Mouse (Mus musculus): Measurements from ENCODE around the gene Phb2. TPM values are rescaled to one million over a fixed set of nuclear protein-coding genes. Genes with fewer than 3 reads are reported as not detected.

Gene Phb2
- polyA plus RNA-seq, 1 experiment from 2014 or later, result 254 TPM

- H3K9me3 ChIP-seq, result no peaks in the 10 kb centered on the region
- no peak overlapping the region for H3K4me2 ChIP-seq
- H3K36me3 ChIP-seq (replicated peaks), result no peaks in the 10 kb centered on the region
- no peak overlapping the region for H3K4me3 ChIP-seq
- H3K9ac ChIP-seq, result no peak overlapping the region
- ATAC-seq (replicated peaks), result no peak
- H3K4me1 ChIP-seq, result peaks cover 10% of the 10 kb centered on the region
- no peaks in the 10 kb centered on the region for H3K27me3 ChIP-seq (replicated peaks)
- H3K27ac ChIP-seq, result no peak overlapping the region
- 92% methylated on average over 3 of the region's 3 CpGs for WGBS
These were observed 22.3 kb downstream of the Phb2 start for GRCm38 (mm10) chr6:124734417-124734816.

- no peaks in the 10 kb centered on the region for H3K9me3 ChIP-seq
- H3K27ac ChIP-seq, result no peak overlapping the region
- H3K4me1 ChIP-seq, result peaks cover 24% of the 10 kb centered on the region
- H3K4me3 ChIP-seq, result no peak overlapping the region
- H3K36me3 ChIP-seq (replicated peaks), result no peaks in the 10 kb centered on the region
- no peak overlapping the region for H3K4me2 ChIP-seq
- WGBS, result 91% methylated on average over 11 of the region's 11 CpGs
- no peak overlapping the region for H3K9ac ChIP-seq
- H3K27me3 ChIP-seq (replicated peaks), result no peaks in the 10 kb centered on the region
- no peak for ATAC-seq (replicated peaks)
These were observed 24.9 kb downstream of the Phb2 start for GRCm38 (mm10) chr6:124737040-124737439.

GRCm38 (mm10) chr6:124738511-124739023 is 26.4 kb downstream of the Phb2 start, which contains the start of gene Ptpn6:
Ptpn6 (minus strand) TSS chr6:124738714.
- no peaks in the 10 kb centered on the region for H3K27me3 ChIP-seq (replicated peaks)
- H3K27ac ChIP-seq, result peak within 1 kb of the TSS; percentile 98; the same call in 1 of the 2 replicates
- H3K9ac ChIP-seq, result peak within 1 kb of the TSS; percentile 18; the same call in 1 of the 2 replicates
- H3K36me3 ChIP-seq (replicated peaks), result peaks cover 11% of the 10 kb centered on the region
- H3K9me3 ChIP-seq, result no peaks in the 10 kb centered on the region
- 24% methylated on average over 15 of the region's 15 CpGs for WGBS
- ATAC-seq (replicated peaks), result no peak
- 0 out of 2 replicates have a peak within 1 kb of the TSS, but pooled peaks have one; percentile 9 for H3K4me2 ChIP-seq
- peaks cover 31% of the 10 kb centered on the region for H3K4me1 ChIP-seq
- no peak within 1 kb of the TSS for H3K4me3 ChIP-seq

GRCm38 (mm10) chr6:124739231-124739796 is 27.2 kb downstream of the Phb2 start:
- no peak for ATAC-seq (replicated peaks)
- Histone ChIP-seq H3K9ac (no peak overlapping the region), H3K4me1 (peaks cover 31% of the 10 kb centered on the region), H3K4me3 (no peak overlapping the region; the same call in 1 of the 2 replicates), H3K9me3 (no peaks in the 10 kb centered on the region), H3K27me3 (replicated peaks) (no peaks in the 10 kb centered on the region), H3K36me3 (replicated peaks) (peaks cover 18% of the 10 kb centered on the region), H3K27ac (peak overlapping the region; percentile 98; the same call in 1 of the 2 replicates), H3K4me2 (0 out of 2 replicates have a peak overlapping the region, but pooled peaks have one; percentile 63)
- WGBS, result 81% methylated on average over 10 of the region's 10 CpGs

DNA sequence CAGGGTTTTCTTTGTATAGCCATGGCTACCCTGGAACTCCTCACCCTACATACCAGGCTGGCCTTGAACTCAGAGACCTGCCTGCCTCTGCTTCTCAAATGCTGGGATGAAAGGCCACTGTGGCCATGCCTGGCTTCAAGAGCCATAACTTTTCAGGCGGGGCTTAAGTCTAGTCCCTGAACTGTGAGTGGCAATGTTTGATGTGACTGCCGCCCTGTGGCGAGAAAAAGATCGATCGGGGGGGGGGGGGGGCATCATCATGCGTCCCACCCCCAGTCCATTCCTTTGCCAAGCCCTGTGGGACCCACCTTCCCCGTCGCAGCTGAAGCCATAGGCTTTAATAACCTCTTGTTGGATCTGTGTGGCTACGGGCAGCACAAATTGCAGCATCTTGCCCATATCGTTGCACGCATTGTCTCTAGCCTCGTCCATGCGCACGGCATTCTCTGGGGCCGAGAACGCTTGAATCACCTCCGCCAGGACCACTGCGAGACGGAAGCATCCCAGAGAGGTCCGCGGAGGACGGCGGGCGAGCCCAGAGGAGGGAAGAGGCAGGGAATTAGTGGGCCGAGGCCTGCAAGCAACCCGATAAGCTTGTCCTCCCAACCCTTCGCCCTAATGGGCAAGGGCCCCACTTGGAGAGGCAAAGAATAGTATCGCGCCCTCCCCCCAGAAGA is 28.2 kb downstream of the Phb2 start:
- ATAC-seq (replicated peaks), result peak; percentile 15
- no peaks in the 10 kb centered on the region for H3K27me3 ChIP-seq (replicated peaks)
- peaks cover 24% of the 10 kb centered on the region for H3K36me3 ChIP-seq (replicated peaks)
- no peaks in the 10 kb centered on the region for H3K9me3 ChIP-seq
- peak overlapping the region; percentile 98 for H3K27ac ChIP-seq
- H3K4me3 ChIP-seq, result peak overlapping the region; percentile 55
- H3K9ac ChIP-seq, result peak overlapping the region; percentile 69
- peak overlapping the region; percentile 63 for H3K4me2 ChIP-seq
- WGBS, result under 1% methylated on average over 29 of the region's 29 CpGs
- H3K4me1 ChIP-seq, result peaks cover 39% of the 10 kb centered on the region

GRCm38 (mm10) chr6:124740888-124741761 is 29.0 kb downstream of the Phb2 start, which contains the start of gene Grcc10:
Grcc10 (minus strand) TSS chr6:124741374.
- H3K9me3 ChIP-seq, result no peaks in the 10 kb centered on the region
- under 1% methylated on average over 41 of the region's 41 CpGs for WGBS
- H3K27me3 ChIP-seq (replicated peaks), result no peaks in the 10 kb centered on the region
- H3K4me3 ChIP-seq, result peak within 1 kb of the TSS; percentile 55
- peak within 1 kb of the TSS; percentile 69 for H3K9ac ChIP-seq
- peaks cover 24% of the 10 kb centered on the region for H3K36me3 ChIP-seq (replicated peaks)
- peak within 1 kb of the TSS; percentile 98 for H3K27ac ChIP-seq
- peaks cover 44% of the 10 kb centered on the region for H3K4me1 ChIP-seq
- peak; percentile 82 for ATAC-seq (replicated peaks)
- H3K4me2 ChIP-seq, result peak within 1 kb of the TSS; percentile 63

GRCm38 (mm10) chr6:124741842-124742241 is 29.7 kb downstream of the Phb2 start:
- 68% methylated on average over 3 of the region's 3 CpGs for WGBS
- peak overlapping the region; percentile 63 for H3K4me2 ChIP-seq
- H3K27ac ChIP-seq, result peak overlapping the region; percentile 98
- H3K27me3 ChIP-seq (replicated peaks), result no peaks in the 10 kb centered on the region
- H3K9ac ChIP-seq, result peak overlapping the region; percentile 69
- no peaks in the 10 kb centered on the region for H3K9me3 ChIP-seq
- H3K4me1 ChIP-seq, result peaks cover 51% of the 10 kb centered on the region
- peak overlapping the region; percentile 55 for H3K4me3 ChIP-seq
- ATAC-seq (replicated peaks), result no peak
- H3K36me3 ChIP-seq (replicated peaks), result peaks cover 24% of the 10 kb centered on the region

DNA sequence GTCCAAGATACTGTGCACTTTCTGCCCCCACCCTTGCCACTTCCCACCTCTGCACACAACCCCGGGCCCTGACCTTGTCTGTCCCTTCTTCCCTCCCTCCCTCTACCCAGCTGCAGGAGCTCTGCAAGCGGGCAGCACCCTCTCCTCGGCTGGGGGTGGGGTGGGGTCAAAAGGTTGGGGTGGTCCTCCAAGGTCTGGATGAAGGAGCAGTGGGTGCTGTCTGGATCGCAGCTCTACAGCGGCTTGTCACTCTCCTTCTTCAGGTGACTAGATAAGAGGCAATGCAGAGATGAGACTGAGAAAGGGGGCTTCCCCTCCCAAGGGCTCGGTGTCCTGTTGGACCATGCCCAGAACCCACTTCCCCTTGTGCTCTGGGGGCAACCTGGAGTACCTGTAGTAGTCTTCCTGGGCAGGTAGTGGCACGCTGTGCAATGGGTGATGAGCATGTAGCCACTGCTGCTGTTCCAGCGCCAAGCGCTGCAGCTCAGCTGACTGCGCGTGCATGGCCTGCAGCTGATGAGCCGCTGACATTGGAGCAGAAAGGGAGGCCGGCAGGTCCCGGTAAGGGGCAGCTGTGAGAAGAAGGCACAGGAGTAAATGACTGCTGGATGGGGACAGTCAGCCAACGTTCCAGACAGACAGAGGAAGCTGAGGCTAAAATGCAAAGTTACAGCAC is 30.8 kb downstream of the Phb2 start:
- no peak overlapping the region for H3K9ac ChIP-seq
- peak overlapping the region; percentile 98; the same call in 1 of the 2 replicates for H3K27ac ChIP-seq
- H3K4me1 ChIP-seq, result peaks cover 51% of the 10 kb centered on the region
- ATAC-seq (replicated peaks), result no peak
- H3K36me3 ChIP-seq (replicated peaks), result peaks cover 28% of the 10 kb centered on the region
- no peak overlapping the region for H3K4me2 ChIP-seq
- no peak overlapping the region for H3K4me3 ChIP-seq
- no peaks in the 10 kb centered on the region for H3K27me3 ChIP-seq (replicated peaks)
- 94% methylated on average over 15 of the region's 15 CpGs for WGBS
- H3K9me3 ChIP-seq, result no peaks in the 10 kb centered on the region

DNA sequence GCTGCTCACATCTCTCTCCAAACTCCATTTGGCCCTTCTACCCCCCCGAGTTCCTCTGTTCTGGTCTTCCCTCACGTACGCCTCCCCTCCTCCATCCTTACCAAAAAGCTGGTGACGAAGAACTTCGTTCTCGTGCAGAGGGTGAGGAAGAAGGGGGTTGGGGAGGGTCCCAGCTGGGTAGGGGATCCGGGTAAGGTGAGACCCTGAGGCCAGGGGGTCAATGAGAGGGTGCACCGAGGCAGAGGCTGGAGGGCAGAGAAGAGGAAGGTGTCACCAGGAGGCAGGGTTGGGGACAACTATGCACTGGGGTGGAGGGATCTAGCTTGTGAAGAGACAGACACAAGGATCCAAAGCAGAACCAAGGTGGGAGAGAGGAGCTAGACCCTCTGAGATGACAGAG is 31.5 kb downstream of the Phb2 start:
- H3K4me3 ChIP-seq, result no peak overlapping the region
- H3K9me3 ChIP-seq, result no peaks in the 10 kb centered on the region
- peaks cover 34% of the 10 kb centered on the region for H3K36me3 ChIP-seq (replicated peaks)
- WGBS, result 87% methylated on average over 8 of the region's 8 CpGs
- H3K27me3 ChIP-seq (replicated peaks), result no peaks in the 10 kb centered on the region
- no peak overlapping the region for H3K4me2 ChIP-seq
- H3K27ac ChIP-seq, result no peak overlapping the region
- no peak for ATAC-seq (replicated peaks)
- no peak overlapping the region for H3K9ac ChIP-seq
- peaks cover 48% of the 10 kb centered on the region for H3K4me1 ChIP-seq

DNA sequence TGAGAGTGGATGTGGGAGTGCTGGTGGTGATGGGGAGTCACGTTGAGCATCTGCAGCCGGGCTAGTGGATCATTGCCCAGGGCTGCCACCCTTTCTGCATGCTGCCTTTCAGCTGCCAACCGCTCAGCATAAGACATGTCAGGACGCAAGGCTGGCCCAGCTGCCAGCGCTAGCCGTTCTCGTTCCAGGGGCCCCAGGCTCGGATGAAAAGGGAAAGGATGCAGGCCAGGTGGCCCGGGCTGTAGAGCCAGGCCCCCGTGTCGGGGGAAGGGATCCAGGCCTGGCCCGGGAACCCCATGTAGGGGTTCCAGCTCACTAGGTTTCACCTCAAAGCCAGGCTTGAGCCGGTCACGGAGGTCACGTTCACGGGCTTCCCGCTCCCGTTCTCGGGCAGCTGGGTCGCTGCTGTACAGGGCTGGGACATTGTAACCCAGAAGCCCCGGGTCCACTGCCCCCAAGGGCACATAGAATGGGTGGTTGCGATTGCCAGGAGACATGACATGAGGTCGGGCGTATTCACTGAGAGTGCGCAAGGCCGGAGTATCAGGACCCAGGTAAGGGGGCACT is 32.7 kb downstream of the Phb2 start:
- Histone ChIP-seq H3K36me3 (replicated peaks) (peaks cover 41% of the 10 kb centered on the region), H3K27ac (peak overlapping the region; percentile 89), H3K9me3 (no peaks in the 10 kb centered on the region), H3K9ac (peak overlapping the region; percentile 41), H3K4me3 (peak overlapping the region; percentile 42), H3K4me1 (peaks cover 36% of the 10 kb centered on the region), H3K27me3 (replicated peaks) (no peaks in the 10 kb centered on the region), H3K4me2 (peak overlapping the region; percentile 70)
- 67% methylated on average over 26 of the region's 26 CpGs for WGBS
- ATAC-seq (replicated peaks), result no peak

All from midbrain, embryonic 15.5 days (tissue).